Mouse (Mus musculus): ENCODE data around the gene Pip4p1.

Pip4p1 gene

DNA sequence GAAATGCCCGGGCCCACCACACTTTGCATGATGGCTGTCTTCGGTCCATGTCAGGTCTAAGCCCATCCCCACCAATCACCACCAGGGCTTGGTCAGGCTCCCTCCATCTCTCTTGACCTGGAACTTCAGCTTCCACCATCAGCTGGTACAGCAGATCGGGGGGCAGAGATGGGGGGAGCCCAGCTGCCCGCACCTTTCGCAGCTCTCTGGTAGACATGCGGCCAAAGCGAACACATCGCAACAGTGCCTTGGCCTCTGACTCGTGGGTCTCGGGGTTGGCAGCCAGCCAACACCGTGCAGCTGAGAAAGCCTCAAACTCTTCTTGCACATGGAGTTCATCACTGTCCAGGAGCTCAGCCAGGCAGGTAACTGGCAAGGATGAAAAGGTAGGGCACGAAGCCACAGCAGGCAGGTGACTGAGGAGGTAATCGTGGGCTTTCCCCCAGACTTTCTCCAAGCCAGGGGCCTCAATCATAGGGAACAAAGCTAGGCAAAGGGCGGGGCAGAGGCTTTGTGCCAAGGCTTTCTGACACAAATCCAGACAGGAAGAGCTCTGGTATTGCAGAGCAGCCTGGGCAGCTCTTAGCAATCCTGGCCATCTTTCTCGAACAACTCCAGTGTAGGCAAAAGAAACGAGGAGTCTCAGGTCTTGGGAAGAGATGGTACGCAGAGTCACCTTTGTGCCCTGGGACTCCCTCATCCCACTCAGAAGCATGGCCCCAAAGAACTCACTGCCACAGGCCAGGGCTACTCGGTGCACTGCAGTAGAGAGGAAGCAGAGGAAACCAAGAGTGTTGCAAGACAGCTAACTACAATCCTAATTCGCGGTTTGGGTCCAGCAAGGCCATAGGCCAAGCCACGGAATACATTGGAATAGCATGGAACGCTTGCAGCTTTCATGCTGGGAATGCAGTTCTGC lies 37.9 kb downstream of the Pip4p1 start:
- DNase-seq (ENCODE audit: low read depth, low spot score) = no peak

- no peak for DNase-seq (ENCODE audit: low read depth, low spot score)
These were observed 38.6 kb downstream of the Pip4p1 start for GRCm38 (mm10) chr14:50892091-50892490.

DNA sequence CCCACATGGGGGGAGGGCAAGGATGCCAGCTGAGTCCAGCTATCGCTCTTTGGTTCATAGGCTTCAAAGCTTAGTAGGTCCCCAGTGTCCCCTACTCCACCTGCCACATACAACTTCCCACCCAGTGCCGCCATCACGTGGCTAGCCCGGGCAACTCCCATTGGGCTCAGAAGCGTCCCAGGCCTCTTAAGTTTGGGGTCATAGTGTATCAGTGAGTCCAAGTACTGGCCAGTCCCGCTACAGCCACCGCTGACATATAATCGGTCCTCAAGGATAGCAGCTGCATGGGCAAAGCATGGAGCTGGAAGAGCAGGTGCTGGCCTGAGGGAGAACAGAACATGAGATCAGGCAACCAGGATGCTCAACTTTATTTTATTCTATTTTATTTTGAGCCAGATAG lies 39.0 kb downstream of the Pip4p1 start:
- no peak for DNase-seq (ENCODE audit: low read depth, low spot score)

GRCm38 (mm10) chr14:50876236-50876950 lies 54.3 kb downstream of the Pip4p1 start:
- no peak for DNase-seq (ENCODE audit: low read depth, low spot score)

Data from c-Kit-negative CD71-positive TER-119-positive erythroid progenitor cells, embryonic 14.5 days (primary cell).